Mouse (Mus musculus): ENCODE data around the gene Arrb1.

Gene Arrb1

DNA sequence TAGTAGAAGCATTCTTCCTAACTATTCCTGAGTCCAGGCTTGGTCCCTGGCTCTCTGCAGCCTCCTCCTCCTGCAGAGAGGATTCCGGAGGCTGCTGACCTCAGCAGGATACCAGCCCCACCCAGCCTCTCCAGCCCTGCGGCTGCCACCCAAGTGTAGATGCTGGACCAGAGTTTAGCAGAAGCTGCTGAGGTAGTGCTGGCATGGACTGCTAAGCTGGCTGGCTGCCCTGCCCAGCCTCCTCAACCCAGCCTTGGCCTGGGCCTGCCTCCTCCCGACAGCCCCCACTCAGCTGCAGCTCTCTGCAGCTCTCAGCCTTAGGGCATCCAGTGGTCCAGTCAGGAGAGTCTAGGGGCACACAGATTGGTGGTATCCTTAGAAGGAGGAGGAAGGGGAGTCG, 106.0 kb downstream of the Arrb1 start:
- no peak for DNase-seq

DNA sequence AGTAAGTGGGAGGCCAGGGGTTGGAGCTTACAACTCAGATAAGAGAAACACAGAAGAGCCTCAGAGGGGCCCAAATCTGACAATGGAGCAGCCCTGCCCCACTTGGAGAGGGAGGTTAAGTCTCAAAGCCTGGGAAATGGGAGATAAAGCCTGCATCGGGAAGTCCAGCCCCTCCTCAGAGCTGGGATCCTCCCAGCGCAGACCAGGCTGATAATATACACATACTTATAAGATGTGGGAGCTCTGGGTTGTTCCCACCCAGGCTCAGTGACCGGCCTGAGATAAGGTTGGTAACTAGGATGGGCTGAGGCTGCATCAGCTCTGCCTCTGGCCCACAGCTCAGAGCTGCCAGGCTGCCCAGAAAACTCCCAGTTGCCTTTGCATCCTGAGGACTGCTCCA, 106.8 kb downstream of the Arrb1 start:
- no peak for DNase-seq

DNA sequence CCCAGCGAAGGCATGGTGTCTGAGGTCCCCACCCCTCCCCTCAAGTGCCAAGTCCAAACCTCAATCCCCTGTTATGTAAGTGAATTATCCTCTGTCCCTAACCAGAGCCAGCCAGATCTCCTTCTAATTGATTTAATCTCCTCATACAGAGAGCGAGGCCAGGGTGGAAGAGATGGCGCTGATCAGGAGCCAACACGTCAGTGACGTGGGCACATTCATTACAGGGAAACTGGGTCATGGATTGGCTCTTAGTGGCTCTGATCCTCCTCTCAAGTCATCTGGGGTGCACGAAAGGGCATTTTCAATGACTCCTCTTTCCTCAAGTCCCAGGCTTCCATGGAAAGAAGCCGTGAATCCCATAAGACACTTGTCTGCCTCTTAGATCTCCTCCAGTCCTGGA, 109.4 kb downstream of the Arrb1 start:
- DNase-seq, result no peak

DNA sequence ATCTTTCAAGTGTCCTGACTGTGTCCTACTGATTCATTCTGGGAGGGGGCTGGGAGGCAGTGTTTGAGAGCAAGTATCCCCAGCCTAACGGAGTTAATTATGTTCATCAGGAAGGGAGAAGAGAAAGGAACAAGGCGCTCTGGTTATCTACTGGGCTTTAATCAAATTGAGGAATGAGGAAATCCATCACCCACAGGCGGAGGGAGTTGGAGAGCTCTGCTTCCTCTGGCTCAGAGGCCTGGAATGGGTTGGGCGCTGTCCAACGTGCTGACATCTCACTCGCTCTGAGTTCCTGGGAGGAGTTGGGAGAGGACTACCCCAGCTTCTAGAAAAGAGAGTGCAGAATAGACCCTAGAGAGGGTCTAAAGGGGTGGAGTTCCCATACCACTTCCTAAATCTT, 113.4 kb downstream of the Arrb1 start:
- peak; percentile 80 for DNase-seq

DNA sequence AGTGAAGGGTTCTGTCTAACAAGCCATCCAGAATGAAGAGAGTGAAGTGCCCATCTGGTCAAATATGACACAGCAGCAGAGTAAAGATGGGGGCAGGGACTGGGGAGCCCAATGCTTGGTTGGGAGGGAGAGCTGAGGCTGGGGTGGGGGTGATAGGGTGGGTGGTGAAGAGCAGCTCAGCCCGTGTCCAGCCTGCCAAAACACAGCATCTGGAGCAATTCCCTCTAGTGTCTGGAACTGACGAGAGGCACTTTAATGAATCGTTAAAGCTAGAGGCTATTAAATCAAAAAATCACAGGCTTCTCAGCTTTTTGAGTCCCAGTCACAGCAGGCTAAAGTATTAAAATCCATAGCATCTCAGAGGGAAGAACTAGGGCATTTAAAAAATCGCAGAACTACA, 114.3 kb downstream of the Arrb1 start:
- DNase-seq, result no peak

DNA sequence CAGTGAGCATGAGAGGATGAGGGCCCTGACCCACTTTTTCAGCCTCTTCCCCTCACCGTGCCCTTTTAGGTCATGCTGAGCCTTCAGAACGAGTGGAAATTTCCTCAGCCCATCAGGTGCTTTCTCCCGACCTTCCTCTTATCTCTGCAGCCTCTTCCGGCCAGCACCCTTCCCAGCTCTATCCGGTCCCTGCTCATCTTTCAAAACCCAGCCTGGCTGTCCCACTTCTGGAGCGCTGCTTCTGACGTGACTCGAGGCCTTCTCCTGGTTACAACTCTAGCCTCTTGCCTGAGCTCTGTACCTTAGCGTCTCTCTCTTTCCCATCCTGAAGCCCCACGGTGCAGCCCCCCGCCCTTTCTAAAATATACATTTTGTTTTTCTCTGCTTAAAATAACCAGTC, 119.0 kb downstream of the Arrb1 start:
- no peak for DNase-seq

Data from lung, postnatal 14 days (tissue).